Comparison of ENCODE assay signal across 8 mouse cellular contexts in genomic region chr2:36103555-36104367, GRCm38 (mm10). TPM values are rescaled to one million over a fixed set of nuclear protein-coding genes. Genes with fewer than 3 reads are reported as not detected.
DNase-seq lines count a peak whose midpoint lies in the region; ATAC-seq lines count a peak whose summit lies in the region.

No protein-coding gene starts in this region.

- H3K4me1 ChIP-seq in midbrain, embryonic 13.5 days (replicated peaks) = peaks cover 34% of the 10 kb centered on the region

- under 1% methylated on average over 38 of the region's 38 CpGs for WGBS in midbrain, embryonic 13.5 days

- no peaks in the 10 kb centered on the region for H3K9me3 ChIP-seq in midbrain, embryonic 13.5 days

- DNase-seq in adrenal gland, adult (ENCODE audit: inconsistent age in 2 of 2, low spot score in 1 of 2) = peak; percentile 13 to 64
- DNase-seq in adrenal gland, postnatal 4 days (ENCODE audit: low spot score in 2 of 2) = no peak
- DNase-seq in retina, postnatal 1 day = peak; percentile 52
- DNase-seq in retina, embryonic 14.5 days (ENCODE audit: low spot score) = no peak
- peak; percentile 18 for DNase-seq in induced T-regulatory cell, adult 2 months (ENCODE audit: low read depth)
- DNase-seq in urinary bladder, postnatal 36 days (ENCODE audit: low spot score in 2 of 2) = no peak
- no peak for DNase-seq in right cerebral cortex, adult 18-20 months

- peak overlapping the region; percentile 40 for H3K4me3 ChIP-seq in midbrain, embryonic 13.5 days (replicated peaks)

- no peaks in the 10 kb centered on the region for H3K36me3 ChIP-seq in midbrain, embryonic 13.5 days

- no peak overlapping the region for H3K9ac ChIP-seq in midbrain, embryonic 13.5 days (replicated peaks)

- peaks cover 100% of the 10 kb centered on the region for H3K27me3 ChIP-seq in midbrain, embryonic 13.5 days

- H3K4me2 ChIP-seq in midbrain, embryonic 13.5 days (replicated peaks) = peak overlapping the region; percentile 68

- no peak overlapping the region for H3K27ac ChIP-seq in midbrain, embryonic 13.5 days

- peak; percentile 12; the same call in 1 of the 2 replicates for ATAC-seq in midbrain, embryonic 13.5 days

RNA-seq across cellular contexts. Expression of gene Lhx6, which starts 1.4 kb away (rescaled TPM):
- 1 to 10 TPM; 4.6 to 5.9 TPM for total RNA-seq in adrenal gland, postnatal 4 days (2021)
- 3.0 and 3.6 TPM in 2 replicates for polyA plus RNA-seq in midbrain, embryonic 13.5 days (2015; fragmentation: Nextera tagmentation; extraction: Ambion mirVana)

RNA-seq across cellular contexts. Expression of gene Mrrf, which starts 32.4 kb away (rescaled TPM):
- 10 to 100 TPM; 21.1 to 25.3 TPM for total RNA-seq in adrenal gland, postnatal 4 days (2021)
- polyA plus RNA-seq in midbrain, embryonic 13.5 days (2015; fragmentation: Nextera tagmentation; extraction: Ambion mirVana) = 23.0 and 24.5 TPM in 2 replicates

RNA-seq across cellular contexts. Expression of gene Rbm18, which starts 32.8 kb away (rescaled TPM):
- 10 to 100 TPM; 36.9 to 37.8 TPM for total RNA-seq in adrenal gland, postnatal 4 days (2021)
- polyA plus RNA-seq in midbrain, embryonic 13.5 days (2015; fragmentation: Nextera tagmentation; extraction: Ambion mirVana) = 159 and 168 TPM in 2 replicates

RNA-seq across cellular contexts. Expression of gene Morn5, which starts 54.5 kb away (rescaled TPM):
- total RNA-seq in adrenal gland, postnatal 4 days (2021) = not detected
- polyA plus RNA-seq in midbrain, embryonic 13.5 days (2015; fragmentation: Nextera tagmentation; extraction: Ambion mirVana) = 1.1 and 1.2 TPM in 2 replicates

RNA-seq across cellular contexts. Expression of gene Ndufa8, which starts 54.6 kb away (rescaled TPM):
- 100 to 1,000 TPM; 184 to 196 TPM for total RNA-seq in adrenal gland, postnatal 4 days (2021)
- 238 and 239 TPM in 2 replicates for polyA plus RNA-seq in midbrain, embryonic 13.5 days (2015; fragmentation: Nextera tagmentation; extraction: Ambion mirVana)

Comparison
In these comparisons a context has a peak if more than half of its experiments do, and no peak if none do; other contexts are left out.
1. DNase-seq: peak in adrenal gland, adult (2 of 2), retina, postnatal 1 day (single experiment) and induced T-regulatory cell, adult 2 months (single experiment); none in adrenal gland, postnatal 4 days (0 of 2), retina, embryonic 14.5 days (single experiment), urinary bladder, postnatal 36 days (0 of 2) and right cerebral cortex, adult 18-20 months (single experiment).